Mouse (Mus musculus) ES-E14 (cell line): ENCODE results near the gene Ubl5. TPM values are rescaled to one million over a fixed set of nuclear protein-coding genes. Genes with fewer than 3 reads are reported as not detected.

Source experiments
- DNase-seq: peaks from one replicate; pipeline ENCODE4 v3.0.0-alpha.2; 2013; ENCODE audit warnings: low read depth, low spot score
- H3K27ac ChIP-seq: 2 replicates; pipeline ENCODE4 v1.5.1; 2012; ENCODE audit warnings: low read depth, mild to moderate bottlenecking, low read length, moderate library complexity, mixed read lengths; ENCODE audit not compliant: poor library complexity, insufficient read depth, severe bottlenecking
- H3K36me3 ChIP-seq: 2 replicates; pipeline ENCODE4 v1.6.1; 2012; ENCODE audit warnings: mild to moderate bottlenecking, low read length, moderate library complexity, mixed read lengths; ENCODE audit not compliant: control insufficient read depth, poor library complexity, insufficient read depth, severe bottlenecking
- H3K4me1 ChIP-seq, 2 experiments: fragments of 150-350 bp in 1 of 2; sonication (generic) in 1 of 2; 2 replicates each; pipeline ENCODE4 v1.6.1; 2012; ENCODE audit warnings: low read length in 2 of 2, mild to moderate bottlenecking in 1 of 2, mixed read lengths in 1 of 2; ENCODE audit not compliant: control insufficient read depth in 2 of 2, insufficient read depth in 2 of 2, poor library complexity in 1 of 2
- H3K4me3 ChIP-seq, 2 experiments: fragments of 150-350 bp in 1 of 2; sonication (generic) in 1 of 2; 2 replicates each; pipeline ENCODE4 v1.5.1; 2012; ENCODE audit warnings: low read length in 2 of 2, low read depth in 1 of 2, mild to moderate bottlenecking in 1 of 2, mixed read lengths in 1 of 2; ENCODE audit not compliant: insufficient read depth in 1 of 2, poor library complexity in 1 of 2, severe bottlenecking in 1 of 2
- H3K9ac ChIP-seq: 2 replicates; pipeline ENCODE4 v1.6.1; 2012; ENCODE audit warnings: low read depth, mild to moderate bottlenecking, low read length, mixed read lengths; ENCODE audit not compliant: poor library complexity, insufficient read depth, severe bottlenecking
- H3K9me3 ChIP-seq: fragments of 150-350 bp; sonication (generic); 2 replicates; pipeline ENCODE4 v1.6.1; 2012; ENCODE audit warnings: low read depth, mild to moderate bottlenecking, low read length; ENCODE audit not compliant: control insufficient read depth, insufficient read depth
- MAFK ChIP-seq: IDR thresholded peaks from 2 replicates; pipeline ENCODE4 v1.6.1; 2014; ENCODE audit warnings: mild to moderate bottlenecking, low read depth, low read length, inconsistent platforms; ENCODE audit not compliant: insufficient read depth
- in situ Hi-C, 2 experiments: fragments of 600-800 bp; cut with MboI; formaldehyde crosslinking; loops; one replicate each; pipeline ENCODE4 v1.15.1; 2025; ENCODE audit warnings: low sequenced_read_pairs in 2 of 2, inconsistent platforms in 1 of 2; ENCODE audit not compliant: unreplicated experiment in 2 of 2
- total RNA-seq: library from RNA; depleted of rRNA; stranded (reverse); fragments of 300-350 nt; gene quantifications from 2 replicates; pipeline ENCODE4 v1.2.3, GENCODE M21; 2012; rRNA removed

Ubl5 gene
- total RNA-seq, 1 experiment = 224 TPM

- DNase-seq = no peak
- no peaks in the 10 kb centered on the region for H3K9me3 ChIP-seq
- H3K9ac ChIP-seq = no peak overlapping the region
- in situ Hi-C loops = no loop called here
- H3K27ac ChIP-seq = no peak overlapping the region
- no peak for TF ChIP-seq MAFK
- H3K4me3 ChIP-seq = no peak overlapping the region
- H3K4me1 ChIP-seq = no peaks in the 10 kb centered on the region; a peak in 1 of 4 replicates
- no peaks in the 10 kb centered on the region for H3K36me3 ChIP-seq
Observed at GRCm38 (mm10) chr9:20696107-20696712, 53.5 kb downstream of the Ubl5 start.

Other genes with a start within 250 kb of the Ubl5 start
- 18.3 and 19.9 TPM in 2 replicates for gene Zfp26, start 182.7 kb upstream of the Ubl5 start, total RNA-seq
- 9.1 and 10.9 TPM in 2 replicates for gene Zfp426, start 150.1 kb upstream of the Ubl5 start, total RNA-seq
- 48.0 and 53.0 TPM in 2 replicates for gene Zfp266, start 121.5 kb upstream of the Ubl5 start, total RNA-seq
- gene Zfp846, start 61.6 kb upstream of the Ubl5 start, total RNA-seq = 8.3 and 9.0 TPM in 2 replicates
- 13.0 and 14.5 TPM in 2 replicates for gene Fbxl12, start 1.9 kb downstream of the Ubl5 start, total RNA-seq
- 58.6 and 66.6 TPM in 2 replicates for gene Pin1, start 9.2 kb downstream of the Ubl5 start, total RNA-seq
- gene Olfm2, start 103.5 kb downstream of the Ubl5 start, total RNA-seq = 2.2 and 2.9 TPM in 2 replicates
- 2.3 TPM in 2 replicates for gene Col5a3, start 172.2 kb downstream of the Ubl5 start, total RNA-seq
- not detected in 2 replicates for gene Rdh8, start 175.6 kb downstream of the Ubl5 start, total RNA-seq
- gene A230050P20Rik, start 225.8 kb downstream of the Ubl5 start, total RNA-seq = 8.3 and 16.5 TPM in 2 replicates
- 4.1 and 4.4 TPM in 2 replicates for gene Angptl6, start 236.8 kb downstream of the Ubl5 start, total RNA-seq
- gene Ppan, start 245.3 kb downstream of the Ubl5 start, total RNA-seq = 179 and 287 TPM in 2 replicates